Mouse (Mus musculus) midbrain, postnatal 0 days (tissue): ENCODE data around the gene Nusap1. TPM values are rescaled to one million over a fixed set of nuclear protein-coding genes. Genes with fewer than 3 reads are reported as not detected.

Experiments used
- ATAC-seq: fragments of 200-750 bp; cut with Nextera tagmentation; 2 replicates; pipeline ENCODE4 v1.8.0; 2017; ENCODE audit warnings: moderate number of reproducible peaks, mild to moderate bottlenecking, moderate TSS enrichment, moderate library complexity; ENCODE audit not compliant: low FRiP score
- DNase-seq: peaks from one replicate; pipeline ENCODE4 v3.0.0-alpha.2; 2015; ENCODE audit warnings: low spot score
- H3K27ac ChIP-seq: fragments of 300-500 bp; sonication (generic); 2 replicates; pipeline ENCODE4 v1.5.1; 2014; ENCODE audit warnings: low read depth, mild to moderate bottlenecking, low read length, mixed read lengths
- H3K27me3 ChIP-seq: fragments of 300-500 bp; sonication (generic); 2 replicates; pipeline ENCODE4 v1.6.1; 2014; ENCODE audit warnings: low read length, control low read depth, mixed read lengths; ENCODE audit not compliant: insufficient read depth
- H3K36me3 ChIP-seq: fragments of 300-500 bp; sonication (generic); 2 replicates; pipeline ENCODE4 v1.6.1; 2014; ENCODE audit warnings: low read length, control low read depth, mixed read lengths; ENCODE audit not compliant: insufficient read depth
- H3K4me1 ChIP-seq: fragments of 300-500 bp; sonication (generic); 2 replicates; pipeline ENCODE4 v1.6.1; 2014; ENCODE audit warnings: mild to moderate bottlenecking, control low read depth, antibody characterized with exemption, low read length, mixed read lengths; ENCODE audit not compliant: insufficient read depth
- H3K4me2 ChIP-seq: fragments of 300-500 bp; sonication (generic); 2 replicates; pipeline ENCODE4 v1.6.1; 2014; ENCODE audit warnings: low read depth, mild to moderate bottlenecking, low read length, mixed read lengths; ENCODE audit not compliant: poor library complexity, severe bottlenecking
- H3K4me3 ChIP-seq: fragments of 300-500 bp; sonication (generic); 2 replicates; pipeline ENCODE4 v1.5.1; 2014; ENCODE audit warnings: low read depth, mild to moderate bottlenecking, low read length, moderate library complexity
- H3K9ac ChIP-seq: fragments of 300-500 bp; sonication (generic); replicated peaks from 2 replicates; pipeline ENCODE4 v1.6.1; 2014; ENCODE audit warnings: mild to moderate bottlenecking, low read length, moderate library complexity, mixed read lengths; ENCODE audit not compliant: poor library complexity, severe bottlenecking
- H3K9me3 ChIP-seq: fragments of 300-500 bp; sonication (generic); 2 replicates; pipeline ENCODE4 v1.6.1; 2016; ENCODE audit warnings: low read length, control low read depth
- CTCF ChIP-seq: IDR thresholded peaks from 2 replicates; pipeline ENCODE4 v1.5.1; 2016; ENCODE audit warnings: antibody characterized with exemption, mild to moderate bottlenecking
- WGBS: fragments of 180-500 bp; shearing (Covaris S2); extraction: QIAGEN DNeasy Blood & Tissue Kit; methylation state at CpG from one replicate; pipeline ENCODE4 v1.1.7; 2014; 5-methylcytosine and 5-hydroxymethylcytosine counted together
- polyA plus RNA-seq: library from polyadenylated mRNA; unstranded; fragments of >200 nt; fragmentation: Nextera tagmentation; extraction: Ambion mirVana; gene quantifications from 2 replicates; pipeline ENCODE4 v1.2.1, GENCODE M21; 2015
- total RNA-seq: library from RNA; depleted of rRNA; stranded (reverse); fragments of >200 nt; gene quantifications from 2 replicates; pipeline ENCODE4 v1.2.3, GENCODE M21; 2014; rRNA removed

Nusap1 gene
- 3.9 and 6.3 TPM in 2 replicates for total RNA-seq
- 4.2 and 4.8 TPM in 2 replicates for polyA plus RNA-seq

DNA sequence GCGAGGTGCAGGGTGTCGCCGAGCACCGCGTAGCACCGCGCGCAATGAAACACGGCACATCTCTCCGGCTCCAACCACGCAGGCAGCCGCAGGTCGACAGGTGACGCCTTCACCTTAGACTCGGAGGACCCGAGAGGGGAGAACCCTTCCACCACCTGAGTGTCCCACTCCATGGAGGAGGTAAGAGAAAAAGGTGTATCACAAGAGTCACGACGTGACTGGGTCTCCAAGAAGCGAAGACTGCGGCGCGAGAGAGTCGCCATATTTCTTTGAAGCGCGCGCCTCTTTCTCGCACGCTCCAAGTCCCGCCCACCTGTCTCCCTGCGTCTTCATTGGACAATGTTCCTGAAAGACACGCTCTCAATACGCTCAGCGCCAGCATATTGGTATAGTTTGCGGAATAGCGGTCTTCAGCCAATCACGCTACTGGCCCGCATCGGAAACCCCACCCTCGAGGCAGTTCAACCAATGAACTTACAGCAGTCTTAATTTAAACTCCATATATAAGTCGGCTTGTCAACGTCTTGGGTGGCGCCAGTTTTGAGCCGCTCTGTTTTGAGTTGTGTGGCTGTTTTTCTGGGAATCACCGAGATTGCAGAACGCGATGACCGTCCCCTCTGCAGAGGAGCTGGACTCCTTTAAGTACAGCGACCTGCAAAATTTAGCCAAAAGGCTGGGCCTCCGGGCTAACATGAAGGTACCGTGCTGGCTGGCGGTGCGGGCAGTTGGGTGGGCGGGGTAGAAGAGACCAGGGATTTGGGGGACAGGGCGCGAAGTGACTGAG, at the start of gene Nusap1, which contains the start of gene Oip5:
Gene Nusap1, plus strand, starts transcription at position 100 of the 784 bp plus-strand sequence.
Gene Oip5, minus strand, starts transcription at position 271 of the 784 bp plus-strand sequence.
- DNase-seq (peak; percentile 99), ATAC-seq (peak; percentile 100)
- peak within 1 kb of the TSS; percentile 81 for H3K4me2 ChIP-seq
- no peaks in the 10 kb centered on the region for H3K36me3 ChIP-seq
- no peaks in the 10 kb centered on the region for H3K27me3 ChIP-seq
- H3K4me1 ChIP-seq: no peaks in the 10 kb centered on the region
- H3K9ac ChIP-seq: no peak within 1 kb of the TSS
- under 1% methylated on average over 55 of the region's 55 CpGs for WGBS
- no peak within 1 kb of the TSS for H3K27ac ChIP-seq
- no peaks in the 10 kb centered on the region for H3K9me3 ChIP-seq
- peak within 1 kb of the TSS; percentile 52 for H3K4me3 ChIP-seq
- TF ChIP-seq CTCF: no peak

DNA sequence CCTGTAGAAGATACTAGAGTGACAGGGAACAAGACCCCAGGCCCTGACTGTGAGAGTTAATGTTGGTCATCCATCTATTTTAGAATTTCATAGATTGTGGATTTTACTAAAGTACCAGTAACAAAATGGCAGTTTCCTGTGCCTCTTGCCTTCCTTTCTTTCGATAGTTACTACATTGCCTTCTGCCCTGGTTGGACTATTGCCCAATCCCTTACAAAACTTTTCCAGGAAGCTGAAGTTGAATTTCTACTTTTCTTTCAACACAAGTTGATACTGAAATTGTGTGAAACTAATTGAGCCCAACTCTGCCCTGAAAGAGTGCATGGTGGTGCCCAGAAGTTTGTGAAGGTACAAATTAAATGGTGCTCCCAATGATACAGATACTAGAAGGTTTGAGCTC, 45.6 kb upstream of the Nusap1 start:
- ATAC-seq: no peak
- Histone ChIP-seq H3K4me3 (no peak overlapping the region), H3K4me1 (no peaks in the 10 kb centered on the region), H3K27me3 (no peaks in the 10 kb centered on the region), H3K36me3 (peaks cover 8% of the 10 kb centered on the region; the same call in 1 of the 2 replicates), H3K9me3 (no peaks in the 10 kb centered on the region), H3K27ac (no peak overlapping the region), H3K4me2 (no peak overlapping the region), H3K9ac (no peak overlapping the region)
- 89% methylated on average over 1 of the region's 1 CpGs for WGBS
- TF ChIP-seq CTCF: no peak
- no peak for DNase-seq

DNA sequence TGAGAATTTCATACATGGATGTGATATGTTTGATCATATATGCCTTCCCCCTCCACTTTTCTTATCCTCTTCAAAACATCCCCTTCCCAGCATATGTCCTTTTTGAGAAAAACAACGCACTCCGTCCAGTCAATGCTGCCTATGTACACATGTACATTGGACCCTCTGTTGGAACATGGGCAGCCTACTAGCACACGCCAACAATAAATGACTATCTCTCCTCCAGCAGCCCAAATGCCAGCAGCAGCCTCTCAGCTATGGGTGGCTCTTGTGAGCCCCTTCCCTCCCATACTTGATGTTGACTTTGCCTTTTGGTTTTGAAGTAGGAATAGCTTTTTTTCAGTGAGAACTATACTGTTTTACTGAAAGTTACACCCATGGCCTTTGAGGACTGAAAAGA, 36.5 kb upstream of the Nusap1 start:
- WGBS: 97% methylated on average over 3 of the region's 3 CpGs
- no peaks in the 10 kb centered on the region for H3K27me3 ChIP-seq
- H3K4me2 ChIP-seq: no peak overlapping the region
- no peaks in the 10 kb centered on the region for H3K4me1 ChIP-seq
- 0 out of 2 replicates have a peak, but pooled peaks cover 15% of the 10 kb centered on the region for H3K36me3 ChIP-seq
- no peaks in the 10 kb centered on the region for H3K9me3 ChIP-seq
- DNase-seq (no peak), ATAC-seq (no peak)
- H3K27ac ChIP-seq: no peak overlapping the region
- no peak overlapping the region for H3K9ac ChIP-seq
- TF ChIP-seq CTCF: no peak
- no peak overlapping the region for H3K4me3 ChIP-seq

DNA sequence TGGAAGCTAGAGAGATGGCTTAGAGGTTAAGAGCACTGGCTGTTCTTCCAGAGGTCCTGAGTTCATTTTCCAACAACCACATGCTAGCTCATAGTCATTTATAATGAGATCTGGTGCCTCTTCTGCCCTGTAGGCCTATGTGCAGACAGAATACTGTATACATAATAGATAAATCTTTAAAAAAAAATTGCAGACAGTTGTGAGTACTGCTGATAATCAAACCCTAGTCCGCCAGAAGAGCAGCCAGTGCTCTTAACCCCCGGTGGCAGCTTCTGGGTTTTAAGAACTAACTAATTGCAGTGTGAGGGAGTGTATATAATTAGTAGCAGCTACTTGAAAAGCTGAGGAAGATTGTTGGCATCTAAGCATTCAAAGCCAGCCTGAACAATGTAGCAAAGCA, 34.7 kb upstream of the Nusap1 start:
- TF ChIP-seq CTCF: no peak
- no peak overlapping the region for H3K4me2 ChIP-seq
- H3K4me1 ChIP-seq: no peaks in the 10 kb centered on the region
- no peak overlapping the region for H3K9ac ChIP-seq
- H3K4me3 ChIP-seq: no peak overlapping the region
- no peaks in the 10 kb centered on the region for H3K27me3 ChIP-seq
- WGBS: 71% methylated on average over 2 of the region's 2 CpGs
- DNase-seq (no peak), ATAC-seq (no peak)
- H3K36me3 ChIP-seq: 0 out of 2 replicates have a peak, but pooled peaks cover 15% of the 10 kb centered on the region
- no peaks in the 10 kb centered on the region for H3K9me3 ChIP-seq
- no peak overlapping the region for H3K27ac ChIP-seq

DNA sequence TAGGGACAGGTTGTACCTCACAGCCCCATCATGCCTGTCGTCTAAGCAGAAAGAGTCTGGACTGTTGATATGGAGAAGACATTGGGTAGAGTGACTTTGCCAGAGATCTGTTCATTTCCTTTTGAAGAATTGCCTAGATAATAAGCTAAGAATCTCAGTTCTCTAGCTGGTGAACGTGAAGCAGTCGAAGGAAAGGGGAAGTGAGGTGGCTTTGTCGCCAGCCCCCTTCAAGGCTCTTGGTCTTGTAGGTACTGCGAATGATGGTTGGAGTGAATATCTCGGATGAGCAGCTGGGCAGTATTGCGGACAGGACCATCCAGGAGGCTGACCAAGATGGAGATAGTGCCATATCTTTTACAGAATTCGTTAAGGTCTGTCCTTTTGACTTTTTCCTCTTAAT, 33.8 kb upstream of the Nusap1 start:
- Histone ChIP-seq H3K9ac (no peak overlapping the region), H3K4me3 (no peak overlapping the region), H3K27me3 (no peaks in the 10 kb centered on the region), H3K9me3 (no peaks in the 10 kb centered on the region), H3K27ac (no peak overlapping the region), H3K4me1 (no peaks in the 10 kb centered on the region), H3K4me2 (no peak overlapping the region), H3K36me3 (0 out of 2 replicates have a peak, but pooled peaks cover 13% of the 10 kb centered on the region)
- no peak for DNase-seq
- TF ChIP-seq CTCF: no peak
- WGBS: 92% methylated on average over 8 of the region's 8 CpGs
- no peak for ATAC-seq

DNA sequence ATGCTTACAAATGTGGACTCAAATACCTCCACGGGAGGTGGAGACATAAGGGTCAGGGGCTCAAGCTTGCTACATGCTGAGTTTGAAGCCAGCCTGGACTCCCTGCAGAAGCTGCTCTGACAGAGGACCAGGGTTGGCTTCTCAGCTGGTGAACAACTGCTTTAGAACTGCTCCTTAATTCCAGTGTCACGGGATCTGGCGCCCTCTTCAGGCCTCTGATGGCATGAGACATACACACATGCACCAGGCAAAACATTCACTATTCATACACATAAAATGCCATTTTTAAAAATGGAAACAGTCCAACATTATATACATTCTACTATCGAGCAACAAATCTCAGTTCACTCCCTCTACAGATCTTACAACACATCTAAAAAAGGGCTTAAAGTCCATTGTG, 30.7 kb upstream of the Nusap1 start:
- WGBS: 12% methylated on average over 4 of the region's 4 CpGs
- H3K27me3 ChIP-seq: no peaks in the 10 kb centered on the region
- ATAC-seq (no peak), DNase-seq (peak; percentile 54)
- no peak overlapping the region for H3K27ac ChIP-seq
- H3K4me1 ChIP-seq: no peaks in the 10 kb centered on the region
- H3K36me3 ChIP-seq: 0 out of 2 replicates have a peak, but pooled peaks cover 6% of the 10 kb centered on the region
- no peak overlapping the region for H3K9ac ChIP-seq
- peak; percentile 73 for TF ChIP-seq CTCF
- no peaks in the 10 kb centered on the region for H3K9me3 ChIP-seq
- no peak overlapping the region for H3K4me2 ChIP-seq
- H3K4me3 ChIP-seq: no peak overlapping the region
